ENCODE assay signal across 8 mouse cellular contexts in genomic region chr7:122919728-122920582, GRCm38 (mm10). TPM values are rescaled to one million over a fixed set of nuclear protein-coding genes. Genes with fewer than 3 reads are reported as not detected.
DNase-seq lines count a peak whose midpoint lies in the region; ATAC-seq and TF ChIP-seq lines count a peak whose summit lies in the region.

No protein-coding gene starts in this region.

- H3K4me1 ChIP-seq in forebrain, postnatal 0 days (ENCODE audit: insufficient read depth): no peaks in the 10 kb centered on the region
- H3K4me1 ChIP-seq in kidney, postnatal 0 days (replicated peaks; ENCODE audit: insufficient read depth, low read length): no peaks in the 10 kb centered on the region

- no peaks in the 10 kb centered on the region for H3K36me3 ChIP-seq in forebrain, postnatal 0 days (ENCODE audit: insufficient read depth)
- H3K36me3 ChIP-seq in kidney, postnatal 0 days (ENCODE audit: insufficient read depth, low read length): no peaks in the 10 kb centered on the region

- ATAC-seq in CD4-positive, CD25-positive, alpha-beta regulatory T cell, adult 4 months: peak; percentile 82
- peak; percentile 81 for ATAC-seq in forebrain, postnatal 0 days
- ATAC-seq in kidney, postnatal 0 days (replicated peaks; ENCODE audit: low FRiP score, low read depth): no peak

- H3K9ac ChIP-seq in forebrain, postnatal 0 days: no peak overlapping the region
- H3K9ac ChIP-seq in kidney, postnatal 0 days (ENCODE audit: low read depth, low read length): no peak overlapping the region

- H3K9me3 ChIP-seq in forebrain, postnatal 0 days (ENCODE audit: low read length): no peaks in the 10 kb centered on the region
- no peaks in the 10 kb centered on the region for H3K9me3 ChIP-seq in kidney, postnatal 0 days (replicated peaks; ENCODE audit: low read length)

- intact Hi-C loops in gastrocnemius, adult 2 months (cut with DNase I): loop anchor here (2.0 kb wide), 1 partner anchor 449 kb away; no protein-coding TSS in a partner anchor

- H3K4me3 ChIP-seq in gastrocnemius, adult 2 months: no peak overlapping the region
- H3K4me3 ChIP-seq in forebrain, postnatal 0 days (ENCODE audit: low read depth, low read length): no peak overlapping the region
- no peak overlapping the region for H3K4me3 ChIP-seq in kidney, postnatal 0 days (replicated peaks; ENCODE audit: low read depth, low read length)

- no peak overlapping the region for H3K4me2 ChIP-seq in forebrain, postnatal 0 days (ENCODE audit: low read depth)
- no peak overlapping the region for H3K4me2 ChIP-seq in kidney, postnatal 0 days (ENCODE audit: low read length)

- no peak for DNase-seq in gastrocnemius, adult 2 months
- DNase-seq in gastrocnemius, postnatal 25 days: no peak
- peak; percentile 29 for DNase-seq in c-Kit-positive CD71-positive TER-119-negative erythroid progenitor cells, embryonic 14.5 days (ENCODE audit: low read depth)
- DNase-seq in forebrain, postnatal 0 days: peak; percentile 90
- DNase-seq in kidney, postnatal 0 days (ENCODE audit: low spot score): peak; percentile 89
- peak; percentile 66 for DNase-seq in lung, postnatal 36 days
- DNase-seq in skeletal muscle tissue, adult 2 months (ENCODE audit: low read depth, low spot score): peak; percentile 7

- peak; percentile 77 for TF ChIP-seq CTCF in gastrocnemius, adult 2 months (IDR thresholded peaks at IDR 0.05)
- peak; percentile 83 for TF ChIP-seq CTCF in forebrain, postnatal 0 days (IDR thresholded peaks at IDR 0.05; ENCODE audit: low read depth)
- peak; percentile 89 for TF ChIP-seq CTCF in kidney, postnatal 0 days (IDR thresholded peaks at IDR 0.05; ENCODE audit: low read depth)

- WGBS in forebrain, postnatal 0 days: 43% methylated on average over 13 of the region's 13 CpGs
- WGBS in kidney, postnatal 0 days: 45% methylated on average over 13 of the region's 13 CpGs

- H3K27ac ChIP-seq in gastrocnemius, adult 2 months: no peak overlapping the region
- H3K27ac ChIP-seq in forebrain, postnatal 0 days (ENCODE audit: low read depth, low read length): no peak overlapping the region
- H3K27ac ChIP-seq in kidney, postnatal 0 days: no peak overlapping the region

- H3K27me3 ChIP-seq in forebrain, postnatal 0 days (ENCODE audit: insufficient read depth, low read length): no peaks in the 10 kb centered on the region
- no peaks in the 10 kb centered on the region for H3K27me3 ChIP-seq in kidney, postnatal 0 days (ENCODE audit: insufficient read depth, low read length)

RNA-seq across cellular contexts. Expression of gene Rbbp6, which starts 45.5 kb away (rescaled TPM):
- total RNA-seq in gastrocnemius, adult 2 months (2021): 10 to 100 TPM; 25.7 to 30.5 TPM
- 10 to 100 TPM; 20.4 to 22.2 TPM for total RNA-seq in gastrocnemius, postnatal 25 days (2021)
- 10 to 100 TPM; 46.4 to 51.4 TPM for polyA plus RNA-seq in CD4-positive, CD25-positive, alpha-beta regulatory T cell, adult 4 months (2017; shearing (Covaris generic))
- 35.1 and 53.6 TPM in 2 replicates for total RNA-seq in forebrain, postnatal 0 days (2014; rRNA removed)
- 18.4 and 21.4 TPM in 2 replicates for polyA plus RNA-seq in forebrain, postnatal 0 days (2015; fragmentation: Nextera tagmentation; extraction: Ambion mirVana)
- polyA plus RNA-seq in kidney, postnatal 0 days (2015; fragmentation: Nextera tagmentation; extraction: Ambion mirVana): 24.4 and 25.6 TPM in 2 replicates

Comparison
In these comparisons a context has a peak if more than half of its experiments do, and no peak if none do; other contexts are left out.
1. DNase-seq: peak in c-Kit-positive CD71-positive TER-119-negative erythroid progenitor cells, embryonic 14.5 days (single experiment), forebrain, postnatal 0 days (single experiment), kidney, postnatal 0 days (single experiment), lung, postnatal 36 days (single experiment) and skeletal muscle tissue, adult 2 months (single experiment); none in gastrocnemius, adult 2 months (single experiment) and gastrocnemius, postnatal 25 days (single experiment).
2. Peak in every context shown above with its lines, with median percentiles within 50 percentile points of each other: CTCF ChIP-seq.